Mouse (Mus musculus) MEL (cell line): ENCODE measurements around the gene Arhgap19. TPM values are rescaled to one million over a fixed set of nuclear protein-coding genes. Genes with fewer than 3 reads are reported as not detected.

Source experiments
- DNase-seq: peaks from one replicate; pipeline ENCODE4 v3.0.0; 2011; ENCODE audit warnings: low read depth, low spot score
- H3K27ac ChIP-seq: 2 replicates; pipeline ENCODE4 v1.5.1; 2012; ENCODE audit warnings: low read depth, mild to moderate bottlenecking, control low read depth, low read length, moderate library complexity; ENCODE audit not compliant: control insufficient read depth
- H3K27me3 ChIP-seq, 2 experiments: fragments of 150-350 bp in 1 of 2; sonication (generic) in 1 of 2; 2 replicates each; pipeline ENCODE4 v1.6.1; 2012; ENCODE audit warnings: low read length in 2 of 2, mild to moderate bottlenecking in 2 of 2, improper control_type of control experiment in 1 of 2, moderate library complexity in 1 of 2; ENCODE audit not compliant: insufficient read depth in 2 of 2, control insufficient read depth in 1 of 2
- H3K36me3 ChIP-seq, 2 experiments: 2 replicates each; pipeline ENCODE4 v1.6.1; 2012 to 2014; ENCODE audit warnings: low read length in 2 of 2, improper control_type of control experiment in 1 of 2, inconsistent platforms in 1 of 2, mild to moderate bottlenecking in 1 of 2; ENCODE audit not compliant: insufficient read depth in 2 of 2, control insufficient read depth in 1 of 2
- H3K4me1 ChIP-seq, 2 experiments: fragments of 150-350 bp in 1 of 2; sonication (generic) in 1 of 2; 2 replicates each; pipeline ENCODE4 v1.6.1; 2012; ENCODE audit warnings: low read length in 2 of 2, improper control_type of control experiment in 1 of 2, mild to moderate bottlenecking in 1 of 2; ENCODE audit not compliant: insufficient read depth in 2 of 2, control insufficient read depth in 1 of 2
- H3K4me3 ChIP-seq, 2 experiments: fragments of 150-350 bp in 1 of 2; sonication (generic) in 1 of 2; 2 replicates each; pipeline ENCODE4 v1.5.1; 2012; ENCODE audit warnings: low read depth in 2 of 2, low read length in 2 of 2, mild to moderate bottlenecking in 2 of 2, moderate library complexity in 2 of 2, control low read depth in 1 of 2, improper control_type of control experiment in 1 of 2; ENCODE audit not compliant: control insufficient read depth in 1 of 2, insufficient read depth in 1 of 2
- H3K79me2 ChIP-seq: 2 replicates; pipeline ENCODE4 v1.6.1; 2012; ENCODE audit warnings: mild to moderate bottlenecking, low read length, moderate library complexity; ENCODE audit not compliant: control insufficient read depth, poor library complexity, insufficient read depth
- H3K9ac ChIP-seq: 2 replicates; pipeline ENCODE4 v1.6.1; 2012; ENCODE audit warnings: low read depth, mild to moderate bottlenecking, control low read depth, low read length, moderate library complexity; ENCODE audit not compliant: control insufficient read depth, poor library complexity, severe bottlenecking
- H3K9me3 ChIP-seq: fragments of 150-350 bp; sonication (generic); replicated peaks from 2 replicates; pipeline ENCODE4 v1.6.1; 2012; ENCODE audit warnings: mild to moderate bottlenecking, low read length, improper control_type of control experiment, moderate library complexity; ENCODE audit not compliant: insufficient read depth
- CHD1 ChIP-seq: IDR thresholded peaks from 2 replicates; pipeline ENCODE4 v1.6.1; 2012; ENCODE audit warnings: low read depth, mild to moderate bottlenecking, inconsistent platforms, low read length, improper control_type of control experiment
- CTCF ChIP-seq, 3 experiments: IDR thresholded peaks in 2 of 3; conservative IDR thresholded peaks in 1 of 3; 2 replicates each; pipeline ENCODE4 v1.5.1; 2011 to 2012; ENCODE audit warnings: low read length in 3 of 3, low read depth in 2 of 3, mild to moderate bottlenecking in 2 of 3, improper control_type of control experiment in 1 of 3, inconsistent platforms in 1 of 3, mixed read lengths in 1 of 3, moderate library complexity in 1 of 3; ENCODE audit not compliant: control insufficient read depth in 1 of 3, insufficient read depth in 1 of 3, poor library complexity in 1 of 3, severe bottlenecking in 1 of 3
- ELF1 ChIP-seq: IDR thresholded peaks from 2 replicates; pipeline ENCODE4 v1.6.1; 2014; ENCODE audit warnings: low read depth, mild to moderate bottlenecking, inconsistent platforms, low read length, improper control_type of control experiment, moderate library complexity
- EP300 ChIP-seq, 2 experiments: IDR thresholded peaks; 2 replicates each; pipeline ENCODE4 v1.6.1; 2011; ENCODE audit warnings: improper control_type of control experiment in 2 of 2, low read length in 2 of 2, low read depth in 1 of 2, mild to moderate bottlenecking in 1 of 2
- ETS1 ChIP-seq: IDR thresholded peaks from 2 replicates; pipeline ENCODE4 v1.6.1; 2012; ENCODE audit warnings: low read depth, mild to moderate bottlenecking, inconsistent platforms, low read length, improper control_type of control experiment, moderate library complexity
- GATA1 ChIP-seq: IDR thresholded peaks from 2 replicates; pipeline ENCODE4 v1.6.1; 2011; ENCODE audit warnings: low read depth, low read length, improper control_type of control experiment
- HCFC1 ChIP-seq: IDR thresholded peaks from 2 replicates; pipeline ENCODE4 v1.6.1; 2012; ENCODE audit warnings: low read depth, mild to moderate bottlenecking, inconsistent platforms, low read length, improper control_type of control experiment, moderate library complexity
- JUND ChIP-seq: IDR thresholded peaks from 2 replicates; pipeline ENCODE4 v1.6.1; 2011; ENCODE audit warnings: low read depth, mild to moderate bottlenecking, improper control_type of control experiment, low read length
- KAT2A ChIP-seq: conservative IDR thresholded peaks from 2 replicates; pipeline ENCODE4 v1.6.1; 2012; ENCODE audit warnings: low read depth, low read length, improper control_type of control experiment, inconsistent platforms
- MEF2A ChIP-seq: IDR thresholded peaks from 2 replicates; pipeline ENCODE4 v1.6.1; 2014; ENCODE audit warnings: low read depth, mild to moderate bottlenecking, inconsistent platforms, low read length, improper control_type of control experiment; ENCODE audit not compliant: poor library complexity, insufficient replicate concordance, severe bottlenecking; ENCODE audit errors: extremely low read depth
- MYB ChIP-seq: IDR thresholded peaks from 2 replicates; pipeline ENCODE4 v1.6.1; 2011; ENCODE audit warnings: mild to moderate bottlenecking, low read depth, low read length, improper control_type of control experiment
- MYC ChIP-seq: IDR thresholded peaks from 2 replicates; pipeline ENCODE4 v1.6.1; 2011; ENCODE audit warnings: low read depth, mild to moderate bottlenecking, low read length, improper control_type of control experiment, moderate library complexity
- NRF1 ChIP-seq: IDR thresholded peaks from 2 replicates; pipeline ENCODE4 v1.6.1; 2014; ENCODE audit warnings: low read depth, mild to moderate bottlenecking, inconsistent platforms, low read length, improper control_type of control experiment, moderate library complexity; ENCODE audit not compliant: poor library complexity, insufficient read depth, severe bottlenecking
- POLR2A ChIP-seq, 2 experiments: IDR thresholded peaks; 2 replicates each; pipeline ENCODE4 v1.6.1; 2011 to 2012; ENCODE audit warnings: low read length in 2 of 2, mild to moderate bottlenecking in 2 of 2, control low read depth in 1 of 2, improper control_type of control experiment in 1 of 2, low read depth in 1 of 2, moderate library complexity in 1 of 2; ENCODE audit not compliant: control insufficient read depth in 1 of 2, insufficient read depth in 1 of 2, poor library complexity in 1 of 2
- POLR2AphosphoS2 ChIP-seq: IDR thresholded peaks from 2 replicates; pipeline ENCODE4 v1.6.1; 2011; ENCODE audit warnings: low read length, improper control_type of control experiment
- RCOR1 ChIP-seq: IDR thresholded peaks from 2 replicates; pipeline ENCODE4 v1.6.1; 2012; ENCODE audit warnings: low read depth, mild to moderate bottlenecking, inconsistent platforms, low read length, improper control_type of control experiment
- SIN3A ChIP-seq: IDR thresholded peaks from 2 replicates; pipeline ENCODE4 v1.6.1; 2012; ENCODE audit warnings: low read length, improper control_type of control experiment, inconsistent platforms
- SMC3 ChIP-seq: IDR thresholded peaks from 2 replicates; pipeline ENCODE4 v1.6.1; 2011; ENCODE audit warnings: low read depth, low read length, improper control_type of control experiment
- TBP ChIP-seq: IDR thresholded peaks from 2 replicates; pipeline ENCODE4 v1.8.0; 2011; ENCODE audit warnings: low read depth, low read length, improper control_type of control experiment
- UBTF ChIP-seq: IDR thresholded peaks from 2 replicates; pipeline ENCODE4 v1.6.1; 2012; ENCODE audit warnings: low read depth, mild to moderate bottlenecking, inconsistent platforms, low read length, improper control_type of control experiment, moderate library complexity, borderline replicate concordance; ENCODE audit not compliant: insufficient read depth
- USF1 ChIP-seq: IDR thresholded peaks from 2 replicates; pipeline ENCODE4 v1.6.1; 2014; ENCODE audit warnings: low read depth, mild to moderate bottlenecking, inconsistent platforms, low read length, improper control_type of control experiment, moderate library complexity
- USF2 ChIP-seq, 2 experiments: IDR thresholded peaks; 2 replicates each; pipeline ENCODE4 v1.6.1; 2011 to 2012; ENCODE audit warnings: improper control_type of control experiment in 2 of 2, low read length in 2 of 2, borderline replicate concordance in 1 of 2, inconsistent platforms in 1 of 2, low read depth in 1 of 2, mild to moderate bottlenecking in 1 of 2; ENCODE audit not compliant: insufficient read depth in 1 of 2
- ZC3H11A ChIP-seq: IDR thresholded peaks from 2 replicates; pipeline ENCODE4 v1.6.1; 2012; ENCODE audit warnings: low read depth, mild to moderate bottlenecking, inconsistent platforms, low read length, improper control_type of control experiment
- ZNF384 ChIP-seq: IDR thresholded peaks from 2 replicates; pipeline ENCODE4 v1.6.1; 2012; ENCODE audit warnings: low read depth, mild to moderate bottlenecking, inconsistent platforms, low read length, improper control_type of control experiment
- polyA plus RNA-seq, 2 experiments: library from polyadenylated mRNA; stranded (reverse) in 1 of 2; unstranded in 1 of 2; fragments of >175 nt in 1 of 2; fragments of >200 nt in 1 of 2; gene quantifications; 2 replicates each; pipeline versions ENCODE4 v1.2.1 to v1.2.4; 2012; ENCODE audit warnings: low replicate concordance in 2 of 2, low read depth in 1 of 2; ENCODE audit not compliant: insufficient read length in 2 of 2, insufficient read depth in 1 of 2, missing spikeins in 1 of 2
- total RNA-seq: library from RNA; depleted of rRNA; stranded (reverse); fragments of 300-350 nt; gene quantifications from 2 replicates; pipeline ENCODE4 v1.2.3, GENCODE M21; 2012

The Arhgap19 gene
- total and polyA plus RNA-seq, 3 experiments = 47.5 to 67.9 TPM; not detected in 1

GRCm38 (mm10) chr19:41737657-41738428, 64.0 kb downstream of the Arhgap19 start (continued):
- TF ChIP-seq RCOR1 (no peak), CHD1 (no peak)
- TF ChIP-seq, all 39 proteins: peak for 0

GRCm38 (mm10) chr19:41734685-41735084, 67.2 kb downstream of the Arhgap19 start:
- no peaks in the 10 kb centered on the region for H3K79me2 ChIP-seq
- TF ChIP-seq GATA1 = no peak
- no peak for TF ChIP-seq ELF1
- TF ChIP-seq EP300 (IDR thresholded peaks at IDR 0.05; ENCODE audit: low read depth in 1 of 2, low read length in 2 of 2) = no peak
- TF ChIP-seq JUND = no peak
- TF ChIP-seq MYC = no peak
- TF ChIP-seq HCFC1 = no peak
- TF ChIP-seq NRF1 = no peak
- TF ChIP-seq SMC3 = no peak
- TF ChIP-seq POLR2A (IDR thresholded peaks at IDR 0.05; ENCODE audit: control insufficient read depth in 1 of 2, insufficient read depth in 1 of 2, low read depth in 1 of 2, low read length in 2 of 2, poor library complexity in 1 of 2) = no peak
- no peak for TF ChIP-seq POLR2AphosphoS2
- TF ChIP-seq ZC3H11A = no peak
- no peak for TF ChIP-seq TBP
- TF ChIP-seq USF2 (IDR thresholded peaks at IDR 0.05; ENCODE audit: borderline replicate concordance in 1 of 2, insufficient read depth in 1 of 2, low read depth in 1 of 2, low read length in 2 of 2) = no peak
- TF ChIP-seq MEF2A = no peak
- TF ChIP-seq KAT2A = no peak
- H3K36me3 ChIP-seq = no peaks in the 10 kb centered on the region
- H3K27me3 ChIP-seq = peaks cover 11 to 14% of the 10 kb centered on the region in 2 experiments; a peak in 3 of 4 replicates
- no peaks in the 10 kb centered on the region for H3K9me3 ChIP-seq
- no peak for DNase-seq
- no peak overlapping the region for H3K4me3 ChIP-seq
- peaks cover 0 to 3% of the 10 kb centered on the region in 2 experiments; a peak in 1 of 4 replicates for H3K4me1 ChIP-seq
- no peak overlapping the region for H3K9ac ChIP-seq
- no peak overlapping the region for H3K27ac ChIP-seq

GRCm38 (mm10) chr19:41725491-41725890, 76.4 kb downstream of the Arhgap19 start:
- Histone ChIP-seq H3K9ac (no peak overlapping the region), H3K4me3 (no peak overlapping the region; a peak in 1 of 4 replicates), H3K79me2 (no peaks in the 10 kb centered on the region), H3K27me3 (peaks cover 0 to 2% of the 10 kb centered on the region in 2 experiments; a peak in 1 of 4 replicates), H3K27ac (no peak overlapping the region), H3K4me1 (peaks cover 0 to 3% of the 10 kb centered on the region in 2 experiments; a peak in 2 of 4 replicates), H3K9me3 (no peaks in the 10 kb centered on the region), H3K36me3 (no peaks in the 10 kb centered on the region)
- TF ChIP-seq CHD1 (no peak), ETS1 (no peak), CTCF (IDR thresholded peaks at IDR 0.05 in 2 of 3, conservative IDR thresholded peaks at IDR 0.05 in 1 of 3; ENCODE audit: control insufficient read depth in 1 of 3, insufficient read depth in 1 of 3, low read depth in 2 of 3, low read length in 3 of 3, poor library complexity in 1 of 3, severe bottlenecking in 1 of 3) (no peak), ZNF384 (no peak), EP300 (IDR thresholded peaks at IDR 0.05; ENCODE audit: low read depth in 1 of 2, low read length in 2 of 2) (no peak), HCFC1 (no peak), MYB (no peak), SIN3A (no peak), UBTF (no peak), POLR2AphosphoS2 (no peak), USF1 (no peak), POLR2A (IDR thresholded peaks at IDR 0.05; ENCODE audit: control insufficient read depth in 1 of 2, insufficient read depth in 1 of 2, low read depth in 1 of 2, low read length in 2 of 2, poor library complexity in 1 of 2) (no peak)
- DNase-seq = no peak
